Mouse (Mus musculus): ENCODE measurements around the gene Mettl27. TPM values are rescaled to one million over a fixed set of nuclear protein-coding genes. Genes with fewer than 3 reads are reported as not detected.
"Not testable (repeated sequence)": the region's sequence is repeated elsewhere in the genome, so short reads cannot be mapped to it uniquely, and the experiment has no call there.

Mettl27 gene
- polyA plus RNA-seq, 1 experiment = 4.1 TPM

GRCm38 (mm10) chr5:134918071-134918832 is 13.9 kb upstream of the Mettl27 start:
- TF ChIP-seq POLR2A (IDR thresholded peaks at IDR 0.05; ENCODE audit: low read depth, low read length) (no peak), CTCF (IDR thresholded peaks at IDR 0.05; ENCODE audit: borderline replicate concordance, insufficient read depth, low read length) (peak; percentile 54; the same call in 1 of the 2 replicates)
- Histone ChIP-seq H3K4me1 (ENCODE audit: control insufficient read depth, insufficient read depth, low read length) (no peaks in the 10 kb centered on the region), H3K4me3 (ENCODE audit: insufficient read depth, low read length) (no peak overlapping the region), H3K27ac (ENCODE audit: insufficient read depth, low read length) (no peak overlapping the region)

- Histone ChIP-seq H3K4me1 (ENCODE audit: control insufficient read depth, insufficient read depth, low read length) (no peaks in the 10 kb centered on the region), H3K27ac (ENCODE audit: insufficient read depth, low read length) (no peak overlapping the region), H3K4me3 (ENCODE audit: insufficient read depth, low read length) (no peak overlapping the region)
- TF ChIP-seq POLR2A (IDR thresholded peaks at IDR 0.05; ENCODE audit: low read depth, low read length) (no peak), CTCF (IDR thresholded peaks at IDR 0.05; ENCODE audit: borderline replicate concordance, insufficient read depth, low read length) (no peak)
Observed at GRCm38 (mm10) chr5:134919097-134919496, 13.1 kb upstream of the Mettl27 start.

- H3K4me1 ChIP-seq (ENCODE audit: control insufficient read depth, insufficient read depth, low read length) = no peaks in the 10 kb centered on the region
Observed at GRCm38 (mm10) chr5:134920106-134920687, 12.0 kb upstream of the Mettl27 start.

GRCm38 (mm10) chr5:134921106-134921505 is 11.1 kb upstream of the Mettl27 start:
- no peak overlapping the region for H3K4me3 ChIP-seq (ENCODE audit: insufficient read depth, low read length)
- TF ChIP-seq CTCF (IDR thresholded peaks at IDR 0.05; ENCODE audit: borderline replicate concordance, insufficient read depth, low read length) (no peak), POLR2A (IDR thresholded peaks at IDR 0.05; ENCODE audit: low read depth, low read length) (no peak)
- H3K4me1 ChIP-seq (ENCODE audit: control insufficient read depth, insufficient read depth, low read length) = no peaks in the 10 kb centered on the region
- no peak overlapping the region for H3K27ac ChIP-seq (ENCODE audit: insufficient read depth, low read length)

More at GRCm38 (mm10) chr5:134920106-134920687, 12.0 kb upstream of the Mettl27 start:
- H3K27ac ChIP-seq (ENCODE audit: insufficient read depth, low read length) = no peak overlapping the region
- TF ChIP-seq POLR2A (IDR thresholded peaks at IDR 0.05; ENCODE audit: low read depth, low read length) (no peak), CTCF (IDR thresholded peaks at IDR 0.05; ENCODE audit: borderline replicate concordance, insufficient read depth, low read length) (no peak)
- no peak overlapping the region for H3K4me3 ChIP-seq (ENCODE audit: insufficient read depth, low read length)

- no peak for TF ChIP-seq CTCF (IDR thresholded peaks at IDR 0.05; ENCODE audit: borderline replicate concordance, insufficient read depth, low read length)
- no peak for TF ChIP-seq POLR2A (IDR thresholded peaks at IDR 0.05; ENCODE audit: low read depth, low read length)
- H3K4me1 ChIP-seq (ENCODE audit: control insufficient read depth, insufficient read depth, low read length) = no peaks in the 10 kb centered on the region
- no peak overlapping the region for H3K4me3 ChIP-seq (ENCODE audit: insufficient read depth, low read length)
- H3K27ac ChIP-seq (ENCODE audit: insufficient read depth, low read length) = no peak overlapping the region
Observed at GRCm38 (mm10) chr5:134923141-134923540, 9.0 kb upstream of the Mettl27 start.

- Histone ChIP-seq H3K27ac (ENCODE audit: insufficient read depth, low read length) (no peak overlapping the region), H3K4me3 (ENCODE audit: insufficient read depth, low read length) (no peak overlapping the region), H3K4me1 (ENCODE audit: control insufficient read depth, insufficient read depth, low read length) (no peaks in the 10 kb centered on the region)
- TF ChIP-seq CTCF (IDR thresholded peaks at IDR 0.05; ENCODE audit: borderline replicate concordance, insufficient read depth, low read length) (no peak), POLR2A (IDR thresholded peaks at IDR 0.05; ENCODE audit: low read depth, low read length) (no peak)
Observed at GRCm38 (mm10) chr5:134926726-134927125, 5.4 kb upstream of the Mettl27 start.

- TF ChIP-seq CTCF (IDR thresholded peaks at IDR 0.05; ENCODE audit: borderline replicate concordance, insufficient read depth, low read length) = no peak
- Histone ChIP-seq H3K4me3 (ENCODE audit: insufficient read depth, low read length) (no peak overlapping the region), H3K27ac (ENCODE audit: insufficient read depth, low read length) (no peak overlapping the region), H3K4me1 (ENCODE audit: control insufficient read depth, insufficient read depth, low read length) (no peaks in the 10 kb centered on the region)
Observed at GRCm38 (mm10) chr5:134929988-134930387, 2.2 kb upstream of the Mettl27 start.

GRCm38 (mm10) chr5:134932903-134933276 is 722 bp downstream of the Mettl27 start:
- Histone ChIP-seq H3K27ac (ENCODE audit: insufficient read depth, low read length) (peak overlapping the region; percentile 37; the same call in 1 of the 2 replicates), H3K4me1 (ENCODE audit: control insufficient read depth, insufficient read depth, low read length) (no peaks in the 10 kb centered on the region), H3K4me3 (ENCODE audit: insufficient read depth, low read length) (peak overlapping the region; percentile 67)
- no peak for TF ChIP-seq POLR2A (IDR thresholded peaks at IDR 0.05; ENCODE audit: low read depth, low read length)
- no peak for TF ChIP-seq CTCF (IDR thresholded peaks at IDR 0.05; ENCODE audit: borderline replicate concordance, insufficient read depth, low read length)

GRCm38 (mm10) chr5:134933281-134933680 is 1.1 kb downstream of the Mettl27 start:
- Histone ChIP-seq H3K4me1 (ENCODE audit: control insufficient read depth, insufficient read depth, low read length) (no peaks in the 10 kb centered on the region), H3K27ac (ENCODE audit: insufficient read depth, low read length) (no peak overlapping the region), H3K4me3 (ENCODE audit: insufficient read depth, low read length) (no peak overlapping the region)
- TF ChIP-seq CTCF (IDR thresholded peaks at IDR 0.05; ENCODE audit: borderline replicate concordance, insufficient read depth, low read length) = no peak
- TF ChIP-seq POLR2A (IDR thresholded peaks at IDR 0.05; ENCODE audit: low read depth, low read length) = no peak

- H3K27ac ChIP-seq (ENCODE audit: insufficient read depth, low read length); H3K4me1 ChIP-seq (ENCODE audit: control insufficient read depth, insufficient read depth, low read length): not testable (repeated sequence)
Observed at GRCm38 (mm10) chr5:134933686-134934085, 1.5 kb downstream of the Mettl27 start.

More at GRCm38 (mm10) chr5:134933686-134934085, 1.5 kb downstream of the Mettl27 start:
- not testable (repeated sequence) for H3K4me3 ChIP-seq (ENCODE audit: insufficient read depth, low read length)

All from embryonic fibroblast, embryonic 13.5 days (primary cell).